Mouse (Mus musculus): ENCODE results near the gene Lrrc10b. TPM values are rescaled to one million over a fixed set of nuclear protein-coding genes. Genes with fewer than 3 reads are reported as not detected.

Gene Lrrc10b
- 0.14 TPM in 1 of 2 replicates, not detected in the other for polyA plus RNA-seq (2014; fragmentation: Nextera tagmentation; extraction: Ambion mirVana)

DNA sequence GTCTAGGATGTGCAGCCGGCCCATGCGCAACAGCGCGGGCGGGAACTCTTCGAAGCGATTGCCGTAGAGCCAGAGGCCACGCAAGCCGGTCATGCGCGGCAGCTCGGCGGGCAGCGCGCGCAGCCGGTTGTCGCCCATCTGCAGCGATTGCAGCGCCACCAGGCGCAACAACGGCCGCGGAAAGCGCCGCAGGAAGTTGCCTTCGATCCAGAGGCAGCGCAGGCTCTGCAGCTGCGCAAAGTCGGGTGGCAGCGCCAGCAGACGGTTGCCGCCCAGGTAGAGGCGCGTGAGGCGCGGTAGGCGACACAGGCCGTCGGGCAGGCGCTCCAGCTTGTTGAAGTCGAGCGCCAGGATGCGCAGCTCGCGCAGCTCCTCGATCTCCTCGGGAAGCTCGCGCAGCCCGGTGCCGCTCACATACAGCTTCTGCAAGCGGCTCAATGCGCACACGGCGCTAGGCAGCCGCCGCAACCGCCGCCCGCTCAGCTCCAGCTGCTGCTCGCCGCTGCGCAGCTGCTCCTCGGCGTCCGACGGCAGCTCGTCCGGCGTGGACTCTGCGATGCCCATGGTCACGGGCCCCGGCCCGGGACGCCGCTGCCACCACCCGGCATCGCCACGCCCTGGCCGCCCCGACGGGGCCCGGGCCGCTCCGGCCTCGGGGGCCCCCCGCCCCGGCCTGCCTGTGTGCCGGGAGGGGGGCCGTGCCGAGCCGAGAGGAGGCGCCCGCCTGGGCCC is at the start of gene Lrrc10b:
Gene Lrrc10b, minus strand, starts transcription at position 722 of the 732 bp plus-strand sequence.
- peak; percentile 57 for DNase-seq (ENCODE audit: low spot score)
- ATAC-seq (replicated peaks; ENCODE audit: low FRiP score) = peak; percentile 36; the same call in 1 of the 2 replicates
- peak within 1 kb of the TSS; percentile 62 for H3K4me2 ChIP-seq
- H3K9ac ChIP-seq (ENCODE audit: low read depth, low read length) = no peak within 1 kb of the TSS
- peak within 1 kb of the TSS; percentile 44 for H3K4me3 ChIP-seq (ENCODE audit: low read depth, low read length)
- WGBS = 1% methylated on average over 90 of the region's 96 CpGs
- H3K9me3 ChIP-seq (ENCODE audit: control insufficient read depth, low read length) = no peaks in the 10 kb centered on the region
- H3K4me1 ChIP-seq (replicated peaks; ENCODE audit: control insufficient read depth, insufficient read depth, low read length) = peaks cover 2% of the 10 kb centered on the region
- no peak within 1 kb of the TSS for H3K27ac ChIP-seq (ENCODE audit: low read depth, low read length)
- peaks cover 80% of the 10 kb centered on the region for H3K27me3 ChIP-seq (replicated peaks; ENCODE audit: control insufficient read depth, insufficient read depth, low read length)
- H3K36me3 ChIP-seq (ENCODE audit: control insufficient read depth, insufficient read depth, low read length) = no peaks in the 10 kb centered on the region

DNA sequence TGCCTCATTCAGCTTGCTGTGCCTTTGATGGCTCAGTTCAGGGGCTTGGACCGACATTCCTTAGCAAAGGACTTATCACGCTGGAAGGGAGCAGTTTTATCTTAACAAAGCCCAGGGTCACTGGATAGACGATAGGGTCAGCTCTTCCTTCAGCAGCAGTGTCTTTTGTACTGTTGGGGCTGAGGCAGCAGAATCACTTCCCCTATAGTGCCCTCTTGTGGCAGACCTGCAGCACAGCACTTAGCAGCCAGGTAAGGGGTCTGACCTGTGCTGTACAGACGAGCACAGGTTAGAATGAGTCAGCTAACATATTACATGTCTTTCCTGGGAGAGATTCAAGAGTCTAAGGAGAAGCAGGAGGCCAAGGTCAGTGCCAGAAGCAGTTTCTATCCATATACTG is 45.3 kb upstream of the Lrrc10b start:
- Histone ChIP-seq H3K27ac (ENCODE audit: low read depth, low read length) (no peak overlapping the region), H3K4me3 (ENCODE audit: low read depth, low read length) (no peak overlapping the region), H3K9ac (ENCODE audit: low read depth, low read length) (no peak overlapping the region), H3K4me1 (replicated peaks; ENCODE audit: control insufficient read depth, insufficient read depth, low read length) (0 out of 2 replicates have a peak, but pooled peaks cover 5% of the 10 kb centered on the region), H3K9me3 (ENCODE audit: control insufficient read depth, low read length) (no peaks in the 10 kb centered on the region), H3K4me2 (no peak overlapping the region), H3K36me3 (ENCODE audit: control insufficient read depth, insufficient read depth, low read length) (peaks cover 17% of the 10 kb centered on the region; the same call in 1 of the 2 replicates), H3K27me3 (replicated peaks; ENCODE audit: control insufficient read depth, insufficient read depth, low read length) (no peaks in the 10 kb centered on the region)
- ATAC-seq (replicated peaks; ENCODE audit: low FRiP score) (peak; percentile 56), DNase-seq (ENCODE audit: low spot score) (peak; percentile 52)
- 15% methylated on average over 4 of the region's 4 CpGs for WGBS

DNA sequence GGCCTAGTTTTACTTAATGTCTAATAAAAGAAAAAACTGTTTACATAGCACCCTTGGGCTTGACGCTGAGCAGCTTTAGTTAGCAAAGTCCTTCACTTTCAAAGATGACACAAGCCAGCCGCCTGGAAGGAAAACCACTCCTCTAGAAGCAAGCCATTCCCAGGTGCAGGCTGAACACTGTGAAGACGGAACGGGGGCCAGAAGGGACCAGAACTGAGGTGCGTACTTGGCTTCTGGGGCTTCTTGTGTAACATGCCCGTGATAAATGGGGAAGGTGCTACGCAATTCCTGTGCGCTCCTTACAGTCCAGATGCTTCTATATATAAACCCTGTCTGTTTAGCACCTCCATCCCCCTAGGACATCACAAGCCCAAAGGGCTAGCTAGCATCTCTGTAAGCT is 43.3 kb upstream of the Lrrc10b start:
- ATAC-seq (replicated peaks; ENCODE audit: low FRiP score) (no peak), DNase-seq (ENCODE audit: low spot score) (no peak)
- H3K4me3 ChIP-seq (ENCODE audit: low read depth, low read length) = no peak overlapping the region
- H3K9ac ChIP-seq (ENCODE audit: low read depth, low read length) = no peak overlapping the region
- no peak overlapping the region for H3K4me2 ChIP-seq
- no peak overlapping the region for H3K27ac ChIP-seq (ENCODE audit: low read depth, low read length)
- 88% methylated on average over 8 of the region's 8 CpGs for WGBS
- no peaks in the 10 kb centered on the region for H3K27me3 ChIP-seq (replicated peaks; ENCODE audit: control insufficient read depth, insufficient read depth, low read length)
- H3K4me1 ChIP-seq (replicated peaks; ENCODE audit: control insufficient read depth, insufficient read depth, low read length) = peaks cover 5% of the 10 kb centered on the region; the same call in 1 of the 2 replicates
- peaks cover 13% of the 10 kb centered on the region; the same call in 1 of the 2 replicates for H3K36me3 ChIP-seq (ENCODE audit: control insufficient read depth, insufficient read depth, low read length)
- no peaks in the 10 kb centered on the region for H3K9me3 ChIP-seq (ENCODE audit: control insufficient read depth, low read length)

DNA sequence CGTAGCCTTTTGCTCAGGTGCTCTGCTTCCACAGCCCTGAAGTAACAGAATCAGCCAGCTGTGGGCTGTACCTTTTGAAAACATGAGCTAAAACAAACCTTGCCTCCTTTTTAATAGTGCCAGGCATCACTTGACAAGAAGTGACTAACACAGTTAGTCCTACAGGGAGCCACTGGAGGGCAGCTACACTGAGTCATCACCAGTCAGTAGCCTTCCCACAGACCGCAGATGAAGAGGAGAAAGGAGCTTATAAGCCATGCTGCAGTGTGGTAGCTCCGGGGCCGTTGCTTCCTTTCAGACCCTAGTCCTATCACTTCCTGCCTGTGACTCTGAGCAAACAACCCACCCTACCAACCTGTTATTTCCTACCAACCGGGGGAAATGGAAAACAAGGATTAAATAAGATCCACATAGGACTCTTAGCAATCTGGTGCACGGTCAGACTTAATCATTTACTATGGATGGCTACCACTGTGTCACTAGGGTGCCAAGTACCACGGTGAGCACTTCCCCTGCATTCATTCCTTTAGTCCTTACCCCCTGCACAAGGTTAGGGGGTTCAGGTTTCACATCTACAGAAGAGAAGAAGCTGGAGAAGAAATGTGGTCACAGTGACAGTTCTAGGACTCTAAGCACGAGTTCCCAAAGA is 40.4 kb upstream of the Lrrc10b start:
- WGBS = 33% methylated on average over 8 of the region's 8 CpGs
- Histone ChIP-seq H3K9ac (ENCODE audit: low read depth, low read length) (no peak overlapping the region), H3K36me3 (ENCODE audit: control insufficient read depth, insufficient read depth, low read length) (peaks cover 11% of the 10 kb centered on the region; the same call in 1 of the 2 replicates), H3K9me3 (ENCODE audit: control insufficient read depth, low read length) (no peaks in the 10 kb centered on the region), H3K27ac (ENCODE audit: low read depth, low read length) (no peak overlapping the region), H3K4me2 (no peak overlapping the region), H3K27me3 (replicated peaks; ENCODE audit: control insufficient read depth, insufficient read depth, low read length) (no peaks in the 10 kb centered on the region), H3K4me1 (replicated peaks; ENCODE audit: control insufficient read depth, insufficient read depth, low read length) (peaks cover 3% of the 10 kb centered on the region; the same call in 1 of the 2 replicates), H3K4me3 (ENCODE audit: low read depth, low read length) (no peak overlapping the region)
- DNase-seq (ENCODE audit: low spot score) (no peak), ATAC-seq (replicated peaks; ENCODE audit: low FRiP score) (0 out of 2 replicates have a peak, but pooled peaks have one; percentile 23)

DNA sequence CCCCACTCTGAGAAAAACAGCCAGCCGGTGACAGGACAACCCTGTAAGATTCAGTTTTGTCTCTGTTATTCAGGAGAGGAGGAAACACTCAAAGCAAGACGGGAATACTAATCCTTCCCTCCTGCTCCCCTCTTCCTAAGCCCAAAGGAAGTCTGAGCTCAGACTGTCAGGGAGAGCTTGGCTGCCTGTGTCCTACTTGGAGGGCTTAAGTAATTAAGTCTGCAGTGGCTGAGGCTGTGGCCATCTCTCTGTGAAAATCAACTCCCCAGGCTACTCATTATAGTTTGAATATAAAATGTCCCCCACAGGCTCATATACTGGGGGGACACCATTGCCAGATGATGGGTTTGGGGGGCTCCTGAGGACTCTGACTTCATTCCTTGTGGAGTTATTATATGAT is 39.7 kb upstream of the Lrrc10b start:
- Histone ChIP-seq H3K4me2 (no peak overlapping the region), H3K4me1 (replicated peaks; ENCODE audit: control insufficient read depth, insufficient read depth, low read length) (peaks cover 2% of the 10 kb centered on the region; the same call in 1 of the 2 replicates), H3K27me3 (replicated peaks; ENCODE audit: control insufficient read depth, insufficient read depth, low read length) (no peaks in the 10 kb centered on the region), H3K36me3 (ENCODE audit: control insufficient read depth, insufficient read depth, low read length) (peaks cover 10% of the 10 kb centered on the region; the same call in 1 of the 2 replicates), H3K4me3 (ENCODE audit: low read depth, low read length) (no peak overlapping the region), H3K27ac (ENCODE audit: low read depth, low read length) (no peak overlapping the region), H3K9me3 (ENCODE audit: control insufficient read depth, low read length) (no peaks in the 10 kb centered on the region), H3K9ac (ENCODE audit: low read depth, low read length) (no peak overlapping the region)
- 76% methylated on average over 2 of the region's 2 CpGs for WGBS
- DNase-seq (ENCODE audit: low spot score) (no peak), ATAC-seq (replicated peaks; ENCODE audit: low FRiP score) (no peak)

GRCm38 (mm10) chr19:10495670-10496069 is 38.4 kb upstream of the Lrrc10b start:
- H3K36me3 ChIP-seq (ENCODE audit: control insufficient read depth, insufficient read depth, low read length) = peaks cover under 1% of the 10 kb centered on the region; the same call in 1 of the 2 replicates
- WGBS = 81% methylated on average over 1 of the region's 1 CpGs

DNA sequence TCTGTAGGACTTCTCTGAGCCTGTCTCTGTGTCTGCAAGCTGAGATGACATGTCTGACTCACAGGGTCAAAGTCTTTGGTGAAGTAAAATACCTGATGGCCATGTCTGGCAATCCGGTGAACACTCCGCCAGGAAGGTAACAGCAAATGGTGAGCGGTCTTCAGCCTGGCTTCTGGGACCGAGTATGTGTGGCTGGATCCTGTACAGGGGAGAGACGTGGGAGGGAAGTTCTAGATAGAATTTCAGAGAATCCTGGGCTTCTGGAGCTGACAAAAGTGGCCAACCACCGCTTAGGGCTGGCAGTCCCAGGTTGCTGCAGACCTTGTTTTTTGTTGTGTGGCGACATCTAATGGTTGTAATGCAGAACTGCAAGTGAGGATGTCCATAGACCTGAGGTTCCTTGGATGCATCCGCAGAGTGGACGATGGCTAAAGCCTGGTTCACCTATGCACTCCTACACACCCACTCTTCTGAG is 29.0 kb upstream of the Lrrc10b start:
- Histone ChIP-seq H3K4me1 (replicated peaks; ENCODE audit: control insufficient read depth, insufficient read depth, low read length) (no peaks in the 10 kb centered on the region), H3K36me3 (ENCODE audit: control insufficient read depth, insufficient read depth, low read length) (no peaks in the 10 kb centered on the region), H3K4me2 (no peak overlapping the region), H3K27ac (ENCODE audit: low read depth, low read length) (no peak overlapping the region), H3K4me3 (ENCODE audit: low read depth, low read length) (no peak overlapping the region), H3K9me3 (ENCODE audit: control insufficient read depth, low read length) (no peaks in the 10 kb centered on the region), H3K9ac (ENCODE audit: low read depth, low read length) (no peak overlapping the region), H3K27me3 (replicated peaks; ENCODE audit: control insufficient read depth, insufficient read depth, low read length) (peaks cover 11% of the 10 kb centered on the region)
- no peak; the same call in 1 of the 2 replicates for ATAC-seq (replicated peaks; ENCODE audit: low FRiP score)
- peak; percentile 43 for DNase-seq (ENCODE audit: low spot score)
- 22% methylated on average over 9 of the region's 9 CpGs for WGBS

More at GRCm38 (mm10) chr19:10495670-10496069, 38.4 kb upstream of the Lrrc10b start:
- Histone ChIP-seq H3K4me2 (no peak overlapping the region), H3K27ac (ENCODE audit: low read depth, low read length) (no peak overlapping the region), H3K9me3 (ENCODE audit: control insufficient read depth, low read length) (no peaks in the 10 kb centered on the region), H3K4me3 (ENCODE audit: low read depth, low read length) (no peak overlapping the region), H3K4me1 (replicated peaks; ENCODE audit: control insufficient read depth, insufficient read depth, low read length) (peaks cover 2% of the 10 kb centered on the region; the same call in 1 of the 2 replicates), H3K9ac (ENCODE audit: low read depth, low read length) (no peak overlapping the region), H3K27me3 (replicated peaks; ENCODE audit: control insufficient read depth, insufficient read depth, low read length) (no peaks in the 10 kb centered on the region)
- ATAC-seq (replicated peaks; ENCODE audit: low FRiP score) (no peak), DNase-seq (ENCODE audit: low spot score) (no peak)

- Histone ChIP-seq H3K9me3 (ENCODE audit: control insufficient read depth, low read length) (no peaks in the 10 kb centered on the region), H3K27me3 (replicated peaks; ENCODE audit: control insufficient read depth, insufficient read depth, low read length) (peaks cover 5% of the 10 kb centered on the region), H3K4me3 (ENCODE audit: low read depth, low read length) (no peak within 1 kb of the TSS), H3K4me1 (replicated peaks; ENCODE audit: control insufficient read depth, insufficient read depth, low read length) (no peaks in the 10 kb centered on the region), H3K27ac (ENCODE audit: low read depth, low read length) (no peak within 1 kb of the TSS), H3K4me2 (no peak within 1 kb of the TSS), H3K36me3 (ENCODE audit: control insufficient read depth, insufficient read depth, low read length) (no peaks in the 10 kb centered on the region), H3K9ac (ENCODE audit: low read depth, low read length) (no peak within 1 kb of the TSS)
- no peak for ATAC-seq (replicated peaks; ENCODE audit: low FRiP score)
- no peak for DNase-seq (ENCODE audit: low spot score)
- 35% methylated on average over 6 of the region's 6 CpGs for WGBS
Observed at GRCm38 (mm10) chr19:10482703-10483102, 25.4 kb upstream of the Lrrc10b start, which contains the start of gene Ppp1r32. Ppp1r32 (minus strand) TSS chr19:10482928.
